Comparison of ENCODE assay signal across 8 mouse cellular contexts in genomic region chr10:120875672-120876463, GRCm38 (mm10). TPM values are rescaled to one million over a fixed set of nuclear protein-coding genes. Genes with fewer than 3 reads are reported as not detected.
DNase-seq lines count a peak whose midpoint lies in the region; ATAC-seq lines count a peak whose summit lies in the region.

No protein-coding gene starts in this region.

- no peaks in the 10 kb centered on the region for H3K9me3 ChIP-seq in hindbrain, embryonic 14.5 days (ENCODE audit: control insufficient read depth, low read length)

- H3K27ac ChIP-seq in hindbrain, embryonic 14.5 days, result no peak overlapping the region

- WGBS in hindbrain, embryonic 14.5 days, result 21% methylated on average over 26 of the region's 26 CpGs

- no peak overlapping the region for H3K4me3 ChIP-seq in hindbrain, embryonic 14.5 days (replicated peaks; ENCODE audit: low read length)

- DNase-seq in NIH3T3 (ENCODE audit: low read depth), result peak; percentile 90
- peak; percentile 90 to 95 for DNase-seq in cerebellum, postnatal 14 days
- DNase-seq in frontal cortex, postnatal 25 days (ENCODE audit: low spot score in 2 of 2), result peak; percentile 74 to 87
- peak; percentile 96 for DNase-seq in hindbrain, embryonic 14.5 days (ENCODE audit: low spot score)
- DNase-seq in layer of hippocampus, postnatal 36 days, result peak; percentile 78 to 83
- DNase-seq in lung, postnatal 25 days (ENCODE audit: low spot score), result peak; percentile 88
- peak; percentile 92 for DNase-seq in retina, embryonic 14.5 days (ENCODE audit: low spot score)
- peak; percentile 83 for DNase-seq in thymus, postnatal 4 days

- H3K4me1 ChIP-seq in hindbrain, embryonic 14.5 days (replicated peaks; ENCODE audit: control insufficient read depth, insufficient read depth, low read length), result peaks cover 4% of the 10 kb centered on the region; the same call in 1 of the 2 replicates

- H3K27me3 ChIP-seq in hindbrain, embryonic 14.5 days (ENCODE audit: control insufficient read depth, insufficient read depth, low read length), result no peaks in the 10 kb centered on the region

- peak overlapping the region; percentile 45 for H3K4me2 ChIP-seq in hindbrain, embryonic 14.5 days (replicated peaks)

- H3K9ac ChIP-seq in hindbrain, embryonic 14.5 days, result no peak overlapping the region

- peak; percentile 51 for ATAC-seq in hindbrain, embryonic 14.5 days (ENCODE audit: low FRiP score)

- H3K36me3 ChIP-seq in hindbrain, embryonic 14.5 days (replicated peaks; ENCODE audit: control insufficient read depth, insufficient read depth), result no peaks in the 10 kb centered on the region

RNA-seq across cellular contexts. Expression of gene Msrb3, which starts 23.0 kb away (rescaled TPM):
- 0.77 and 1.3 TPM in 2 replicates for polyA plus RNA-seq in hindbrain, embryonic 14.5 days (2014; fragmentation: Nextera tagmentation; extraction: Ambion mirVana)
- 1 to 10 TPM; 3.4 to 4.6 TPM for total RNA-seq in layer of hippocampus, postnatal 36 days (2021)
